Mouse (Mus musculus): Measurements from ENCODE around the gene Sclt1. TPM values are rescaled to one million over a fixed set of nuclear protein-coding genes. Genes with fewer than 3 reads are reported as not detected.
A peak's percentile ranks its signal among the peaks of the same experiment; 100 is the strongest.

Gene Sclt1
- 26.0 and 28.4 TPM in 2 replicates for polyA plus RNA-seq (2014; fragmentation: Nextera tagmentation; extraction: Ambion mirVana)

DNA sequence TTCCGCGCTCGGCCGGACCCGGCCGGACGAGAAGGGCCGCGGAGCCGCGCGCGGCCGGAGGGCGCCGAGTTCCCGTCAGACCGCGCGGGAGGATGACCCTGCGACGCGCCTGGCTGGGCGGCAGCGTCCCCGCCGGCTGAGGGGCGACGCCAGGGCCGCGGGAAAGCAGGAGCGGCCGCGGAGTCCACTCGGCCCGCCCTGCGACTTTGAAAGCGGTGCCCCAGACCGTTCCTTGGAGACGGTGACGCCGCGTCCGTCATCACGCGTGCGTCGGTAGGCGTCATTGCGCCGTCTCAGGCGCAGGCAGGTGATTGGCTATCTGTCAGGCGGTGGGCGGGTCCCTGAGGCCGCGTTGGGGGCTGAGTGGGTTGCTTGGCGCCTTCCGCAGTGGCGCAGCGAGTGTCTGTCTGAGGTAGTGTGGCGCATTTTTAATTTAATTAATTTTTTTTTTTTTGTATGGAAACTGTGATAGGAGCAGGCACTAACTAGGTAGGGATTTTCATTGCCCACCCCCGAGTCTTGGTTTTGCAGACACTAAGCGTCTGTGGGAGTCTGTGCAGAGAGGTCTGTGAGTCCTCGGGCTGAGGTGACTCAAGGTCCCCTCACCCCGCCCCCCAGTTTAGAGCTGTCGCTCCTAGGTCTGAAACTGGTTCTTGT, at the start of gene Sclt1, which contains the start of gene D3Ertd751e:
Sclt1 (minus strand) TSS at position 237 of the 657 bp plus-strand sequence.
D3Ertd751e (plus strand) TSS at position 334 of the 657 bp plus-strand sequence.
- H3K27ac ChIP-seq (replicated peaks; ENCODE audit: low read depth, low read length), result peak within 1 kb of the TSS; percentile 95
- no peaks in the 10 kb centered on the region for H3K4me1 ChIP-seq (ENCODE audit: control insufficient read depth, insufficient read depth, low read length)
- peak within 1 kb of the TSS; percentile 89 for H3K9ac ChIP-seq (replicated peaks; ENCODE audit: low read length)
- DNase-seq (ENCODE audit: low spot score) (peak; percentile 98), ATAC-seq (replicated peaks; ENCODE audit: insufficient number of reproducible peaks, low FRiP score, low TSS enrichment, low read depth) (peak; percentile 99)
- H3K4me2 ChIP-seq (ENCODE audit: low read depth, low read length), result peak within 1 kb of the TSS; percentile 71
- no peaks in the 10 kb centered on the region for H3K27me3 ChIP-seq (ENCODE audit: control insufficient read depth, insufficient read depth, low read length)
- no peaks in the 10 kb centered on the region for H3K9me3 ChIP-seq (replicated peaks; ENCODE audit: control insufficient read depth, low read length)
- WGBS, result under 1% methylated on average over 66 of the region's 66 CpGs
- no peaks in the 10 kb centered on the region for H3K36me3 ChIP-seq (replicated peaks; ENCODE audit: control insufficient read depth, insufficient read depth, low read depth, low read length)
- H3K4me3 ChIP-seq (ENCODE audit: low read depth, low read length), result peak within 1 kb of the TSS; percentile 75

DNA sequence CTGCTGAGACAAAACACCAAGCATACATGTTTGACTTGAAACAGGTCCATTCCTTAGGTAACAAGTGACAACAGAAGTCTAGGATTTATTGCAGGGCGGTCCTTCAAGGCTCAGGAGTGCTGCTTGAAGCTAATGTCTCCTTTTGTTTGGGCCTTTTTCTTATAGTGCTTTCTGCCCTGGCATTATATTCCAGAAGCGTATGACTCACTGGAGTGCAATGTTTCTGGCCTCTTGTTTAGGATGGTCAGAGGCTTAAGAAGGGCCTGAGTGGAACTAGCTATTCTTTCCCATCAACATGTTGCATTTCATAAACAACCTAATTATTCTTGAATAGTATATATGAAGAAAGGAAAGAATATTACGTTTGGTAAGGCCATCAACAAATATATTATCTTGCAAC, 19.8 kb upstream of the Sclt1 start:
- Histone ChIP-seq H3K4me2 (ENCODE audit: low read depth, low read length) (no peak overlapping the region), H3K27ac (replicated peaks; ENCODE audit: low read depth, low read length) (no peak overlapping the region), H3K4me3 (ENCODE audit: low read depth, low read length) (no peak overlapping the region), H3K36me3 (replicated peaks; ENCODE audit: control insufficient read depth, insufficient read depth, low read depth, low read length) (no peaks in the 10 kb centered on the region), H3K4me1 (ENCODE audit: control insufficient read depth, insufficient read depth, low read length) (no peaks in the 10 kb centered on the region), H3K9me3 (replicated peaks; ENCODE audit: control insufficient read depth, low read length) (no peaks in the 10 kb centered on the region), H3K9ac (replicated peaks; ENCODE audit: low read length) (no peak overlapping the region), H3K27me3 (ENCODE audit: control insufficient read depth, insufficient read depth, low read length) (no peaks in the 10 kb centered on the region)
- WGBS, result 92% methylated on average over 3 of the region's 3 CpGs
- no peak for ATAC-seq (replicated peaks; ENCODE audit: insufficient number of reproducible peaks, low FRiP score, low TSS enrichment, low read depth)
- DNase-seq (ENCODE audit: low spot score), result no peak

DNA sequence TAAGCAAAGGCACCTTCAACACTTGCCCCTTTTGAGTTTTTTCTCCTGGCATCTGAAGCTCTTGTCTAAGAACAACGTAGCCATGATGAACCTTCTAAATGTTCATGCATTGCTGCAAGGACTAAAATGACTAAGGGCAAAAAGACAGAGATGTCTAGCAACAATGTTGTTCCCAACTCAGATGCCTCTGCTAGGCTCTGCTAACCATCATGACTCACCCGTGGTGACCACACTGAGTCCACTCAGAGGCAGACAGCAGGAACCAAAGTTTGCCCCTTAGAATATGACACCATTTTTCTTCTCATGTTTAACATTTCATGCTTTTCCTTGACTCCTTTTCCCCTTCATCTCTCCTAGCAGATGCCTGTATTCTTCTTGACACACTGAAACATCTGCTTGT, 12.2 kb upstream of the Sclt1 start:
- no peak overlapping the region for H3K27ac ChIP-seq (replicated peaks; ENCODE audit: low read depth, low read length)
- no peak overlapping the region for H3K4me3 ChIP-seq (ENCODE audit: low read depth, low read length)
- no peaks in the 10 kb centered on the region for H3K27me3 ChIP-seq (ENCODE audit: control insufficient read depth, insufficient read depth, low read length)
- ATAC-seq (replicated peaks; ENCODE audit: insufficient number of reproducible peaks, low FRiP score, low TSS enrichment, low read depth) (no peak), DNase-seq (ENCODE audit: low spot score) (no peak)
- 83% methylated on average over 2 of the region's 2 CpGs for WGBS
- H3K36me3 ChIP-seq (replicated peaks; ENCODE audit: control insufficient read depth, insufficient read depth, low read depth, low read length), result no peaks in the 10 kb centered on the region
- no peak overlapping the region for H3K4me2 ChIP-seq (ENCODE audit: low read depth, low read length)
- no peaks in the 10 kb centered on the region for H3K4me1 ChIP-seq (ENCODE audit: control insufficient read depth, insufficient read depth, low read length)
- H3K9me3 ChIP-seq (replicated peaks; ENCODE audit: control insufficient read depth, low read length), result no peaks in the 10 kb centered on the region
- H3K9ac ChIP-seq (replicated peaks; ENCODE audit: low read length), result no peak overlapping the region

DNA sequence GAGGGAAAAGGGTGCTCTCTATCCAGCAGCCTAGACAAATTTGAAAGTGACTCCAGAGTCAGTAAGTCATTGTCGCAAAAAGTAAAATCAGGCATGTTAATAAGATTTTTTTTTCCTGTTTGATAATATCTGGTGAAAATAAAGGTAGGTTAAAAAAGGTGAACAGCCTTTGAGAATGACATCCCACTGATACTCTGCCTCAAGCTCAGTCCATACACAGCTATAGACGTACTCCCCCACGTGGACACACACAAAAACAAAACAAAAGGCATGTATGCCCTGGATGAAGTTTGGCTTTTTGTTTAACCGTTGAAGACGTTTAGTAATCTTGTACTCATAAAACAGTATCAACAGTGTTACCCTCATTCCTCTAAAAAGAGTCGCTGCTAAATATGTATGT, 1.1 kb upstream of the Sclt1 start:
- ATAC-seq (replicated peaks; ENCODE audit: insufficient number of reproducible peaks, low FRiP score, low TSS enrichment, low read depth) (no peak), DNase-seq (ENCODE audit: low spot score) (peak; percentile 47)
- no peaks in the 10 kb centered on the region for H3K9me3 ChIP-seq (replicated peaks; ENCODE audit: control insufficient read depth, low read length)
- 52% methylated on average over 6 of the region's 6 CpGs for WGBS
- no peak overlapping the region for H3K27ac ChIP-seq (replicated peaks; ENCODE audit: low read depth, low read length)
- H3K27me3 ChIP-seq (ENCODE audit: control insufficient read depth, insufficient read depth, low read length), result no peaks in the 10 kb centered on the region
- H3K36me3 ChIP-seq (replicated peaks; ENCODE audit: control insufficient read depth, insufficient read depth, low read depth, low read length), result no peaks in the 10 kb centered on the region
- H3K9ac ChIP-seq (replicated peaks; ENCODE audit: low read length), result no peak overlapping the region
- H3K4me2 ChIP-seq (ENCODE audit: low read depth, low read length), result peak overlapping the region; percentile 10; the same call in 1 of the 2 replicates
- H3K4me1 ChIP-seq (ENCODE audit: control insufficient read depth, insufficient read depth, low read length), result no peaks in the 10 kb centered on the region
- peak overlapping the region; percentile 75; the same call in 1 of the 2 replicates for H3K4me3 ChIP-seq (ENCODE audit: low read depth, low read length)

DNA sequence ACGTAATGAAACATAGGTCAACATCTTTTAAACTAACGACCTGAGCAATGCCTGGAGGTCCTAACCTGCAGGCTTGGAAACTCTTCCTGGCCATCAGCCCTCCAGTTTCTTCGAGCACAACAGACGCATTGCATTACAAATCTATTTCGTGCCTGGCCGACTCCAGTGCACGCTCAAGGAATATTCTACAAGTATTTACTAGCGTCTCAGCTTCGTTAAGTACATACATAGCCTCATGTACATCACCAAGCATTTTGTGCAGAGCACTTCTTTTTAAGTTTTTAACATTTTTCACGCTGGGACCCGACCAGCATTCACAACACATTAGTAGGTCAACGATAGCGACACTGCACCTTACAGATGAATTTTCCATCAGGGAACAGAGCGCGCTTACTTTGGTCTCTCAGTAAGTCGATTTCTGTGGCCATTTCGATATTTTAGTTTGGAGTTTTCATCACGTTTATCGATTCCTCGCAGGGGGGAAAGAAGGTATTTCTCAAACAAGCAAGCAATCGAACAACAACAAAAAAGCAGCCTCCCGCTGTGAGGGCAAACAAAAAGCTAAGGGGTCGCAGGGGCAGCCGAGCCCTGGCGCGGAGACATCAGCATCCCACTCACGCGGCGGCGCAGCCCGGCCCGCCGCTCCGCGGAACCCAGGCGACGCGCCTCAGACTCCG, 575 bp downstream of the Sclt1 start:
- no peaks in the 10 kb centered on the region for H3K36me3 ChIP-seq (replicated peaks; ENCODE audit: control insufficient read depth, insufficient read depth, low read depth, low read length)
- no peaks in the 10 kb centered on the region for H3K4me1 ChIP-seq (ENCODE audit: control insufficient read depth, insufficient read depth, low read length)
- no peaks in the 10 kb centered on the region for H3K9me3 ChIP-seq (replicated peaks; ENCODE audit: control insufficient read depth, low read length)
- WGBS, result under 1% methylated on average over 39 of the region's 39 CpGs
- H3K4me2 ChIP-seq (ENCODE audit: low read depth, low read length), result peak overlapping the region; percentile 71
- peak overlapping the region; percentile 95 for H3K27ac ChIP-seq (replicated peaks; ENCODE audit: low read depth, low read length)
- peak overlapping the region; percentile 89 for H3K9ac ChIP-seq (replicated peaks; ENCODE audit: low read length)
- DNase-seq (ENCODE audit: low spot score) (peak; percentile 48), ATAC-seq (replicated peaks; ENCODE audit: insufficient number of reproducible peaks, low FRiP score, low TSS enrichment, low read depth) (no peak; the same call in 1 of the 2 replicates)
- H3K27me3 ChIP-seq (ENCODE audit: control insufficient read depth, insufficient read depth, low read length), result no peaks in the 10 kb centered on the region
- H3K4me3 ChIP-seq (ENCODE audit: low read depth, low read length), result peak overlapping the region; percentile 75

DNA sequence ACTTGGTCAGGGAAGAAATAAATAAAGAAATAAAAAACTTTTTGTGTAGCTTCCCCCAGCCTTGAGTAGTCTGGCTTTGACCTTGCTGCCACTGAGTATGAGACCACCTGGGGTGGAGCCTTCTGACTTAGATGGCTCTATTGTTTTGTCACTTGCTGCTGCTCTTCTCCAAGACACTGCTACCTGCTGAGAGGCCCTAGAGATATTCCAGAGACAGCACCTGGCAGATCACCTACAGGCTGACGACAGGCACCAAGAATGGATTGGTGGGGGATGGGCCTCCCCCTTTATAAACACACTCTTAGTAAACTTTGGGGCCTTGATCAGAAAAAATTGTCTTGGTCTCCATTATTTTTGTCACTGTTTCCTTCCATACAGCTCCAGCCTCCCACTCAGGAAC, 46.6 kb downstream of the Sclt1 start:
- no peak overlapping the region for H3K9ac ChIP-seq (replicated peaks; ENCODE audit: low read length)
- H3K27ac ChIP-seq (replicated peaks; ENCODE audit: low read depth, low read length), result no peak overlapping the region
- ATAC-seq (replicated peaks; ENCODE audit: insufficient number of reproducible peaks, low FRiP score, low TSS enrichment, low read depth), result no peak
- H3K4me2 ChIP-seq (ENCODE audit: low read depth, low read length), result no peak overlapping the region
- 96% methylated on average over 1 of the region's 1 CpGs for WGBS
- no peak overlapping the region for H3K4me3 ChIP-seq (ENCODE audit: low read depth, low read length)
- DNase-seq (ENCODE audit: low spot score), result no peak
- H3K4me1 ChIP-seq (ENCODE audit: control insufficient read depth, insufficient read depth, low read length), result no peaks in the 10 kb centered on the region
- no peaks in the 10 kb centered on the region for H3K9me3 ChIP-seq (replicated peaks; ENCODE audit: control insufficient read depth, low read length)
- no peaks in the 10 kb centered on the region for H3K27me3 ChIP-seq (ENCODE audit: control insufficient read depth, insufficient read depth, low read length)
- no peaks in the 10 kb centered on the region; the same call in 1 of the 2 replicates for H3K36me3 ChIP-seq (replicated peaks; ENCODE audit: control insufficient read depth, insufficient read depth, low read depth, low read length)

DNA sequence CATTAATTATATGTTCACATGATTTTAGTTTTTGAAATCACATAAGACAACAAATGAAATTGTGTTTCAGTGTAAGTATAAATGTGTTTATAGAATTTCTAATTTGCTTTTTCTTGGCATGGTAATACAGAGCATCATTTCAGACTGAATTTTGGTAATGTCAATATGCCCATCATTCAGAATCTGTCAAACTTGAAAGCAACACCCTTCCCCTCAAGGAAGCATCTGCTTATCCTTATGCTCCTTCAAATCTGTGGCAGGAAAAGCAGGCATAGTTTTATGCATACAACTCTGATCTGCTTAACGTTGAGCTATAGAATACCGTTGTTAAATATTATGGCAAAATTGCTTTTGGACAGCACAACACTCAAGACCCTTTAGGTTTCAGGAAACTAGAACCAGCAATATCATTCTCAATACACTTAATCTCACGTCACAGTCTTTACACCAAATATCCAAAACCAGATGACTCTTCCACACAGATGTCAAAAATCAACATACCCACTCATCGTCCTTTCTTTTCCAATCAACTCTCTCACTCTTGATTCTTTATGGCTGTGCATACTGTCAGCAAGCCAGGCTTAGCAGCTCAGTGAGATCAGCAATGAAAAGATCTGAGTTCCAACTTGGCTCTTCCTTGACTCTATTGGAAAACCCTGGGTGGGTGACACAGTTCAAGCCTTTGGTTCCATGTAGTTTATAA, 49.7 kb downstream of the Sclt1 start:
- 89% methylated on average over 4 of the region's 4 CpGs for WGBS
- Histone ChIP-seq H3K4me2 (ENCODE audit: low read depth, low read length) (no peak overlapping the region), H3K36me3 (replicated peaks; ENCODE audit: control insufficient read depth, insufficient read depth, low read depth, low read length) (no peaks in the 10 kb centered on the region), H3K4me1 (ENCODE audit: control insufficient read depth, insufficient read depth, low read length) (no peaks in the 10 kb centered on the region), H3K9me3 (replicated peaks; ENCODE audit: control insufficient read depth, low read length) (no peaks in the 10 kb centered on the region), H3K4me3 (ENCODE audit: low read depth, low read length) (no peak overlapping the region), H3K27ac (replicated peaks; ENCODE audit: low read depth, low read length) (no peak overlapping the region), H3K27me3 (ENCODE audit: control insufficient read depth, insufficient read depth, low read length) (no peaks in the 10 kb centered on the region), H3K9ac (replicated peaks; ENCODE audit: low read length) (no peak overlapping the region)
- DNase-seq (ENCODE audit: low spot score), result no peak
- ATAC-seq (replicated peaks; ENCODE audit: insufficient number of reproducible peaks, low FRiP score, low TSS enrichment, low read depth), result no peak

All from embryonic facial prominence, embryonic 11.5 days (tissue).